Mouse (Mus musculus) cerebellum, postnatal 4 days (tissue): ENCODE data around the gene Wnt5b.

Experiments used
- DNase-seq, 2 experiments: peaks; one replicate each; pipeline ENCODE4 v3.0.0; 2022; ENCODE audit warnings: low spot score in 2 of 2, mixed read lengths in 1 of 2

Wnt5b gene

GRCm38 (mm10) chr6:119417354-119417753 is 126.8 kb downstream of the Wnt5b start, which contains the start of gene Adipor2:
Gene Adipor2 (minus strand): TSS chr6:119417704.
- DNase-seq: no peak

- DNase-seq: no peak
Observed at GRCm38 (mm10) chr6:119416643-119417042, 127.5 kb downstream of the Wnt5b start.

- DNase-seq: no peak
Observed at GRCm38 (mm10) chr6:119414262-119415043, 129.7 kb downstream of the Wnt5b start.

- no peak for DNase-seq
Observed at GRCm38 (mm10) chr6:119412588-119412987, 131.6 kb downstream of the Wnt5b start.

GRCm38 (mm10) chr6:119411511-119411910 is 132.6 kb downstream of the Wnt5b start:
- no peak for DNase-seq

- DNase-seq: no peak
Observed at GRCm38 (mm10) chr6:119409766-119410165, 134.4 kb downstream of the Wnt5b start.

- DNase-seq: no peak
Observed at GRCm38 (mm10) chr6:119408582-119408981, 135.6 kb downstream of the Wnt5b start.

GRCm38 (mm10) chr6:119407818-119408217 is 136.3 kb downstream of the Wnt5b start:
- no peak for DNase-seq

GRCm38 (mm10) chr6:119406528-119406927 is 137.6 kb downstream of the Wnt5b start:
- no peak for DNase-seq

GRCm38 (mm10) chr6:119405310-119405709 is 138.8 kb downstream of the Wnt5b start:
- no peak for DNase-seq

GRCm38 (mm10) chr6:119404854-119405253 is 139.3 kb downstream of the Wnt5b start:
- no peak for DNase-seq

GRCm38 (mm10) chr6:119402976-119403375 is 141.2 kb downstream of the Wnt5b start:
- DNase-seq: no peak

- no peak for DNase-seq
Observed at GRCm38 (mm10) chr6:119401545-119402304, 142.4 kb downstream of the Wnt5b start.

- DNase-seq: no peak
Observed at GRCm38 (mm10) chr6:119400649-119401048, 143.5 kb downstream of the Wnt5b start.

- DNase-seq: no peak
Observed at GRCm38 (mm10) chr6:119399371-119399770, 144.8 kb downstream of the Wnt5b start.

GRCm38 (mm10) chr6:119396309-119396634 is 147.9 kb downstream of the Wnt5b start:
- DNase-seq: no peak

- no peak for DNase-seq
Observed at GRCm38 (mm10) chr6:119395421-119396308, 148.5 kb downstream of the Wnt5b start.

GRCm38 (mm10) chr6:119392836-119393235 is 151.3 kb downstream of the Wnt5b start:
- no peak for DNase-seq

GRCm38 (mm10) chr6:119390728-119391127 is 153.4 kb downstream of the Wnt5b start:
- no peak for DNase-seq

GRCm38 (mm10) chr6:119389089-119389488 is 155.1 kb downstream of the Wnt5b start:
- no peak for DNase-seq

- DNase-seq: peak; percentile 89 to 92
Observed at GRCm38 (mm10) chr6:119388650-119389012, 155.5 kb downstream of the Wnt5b start.
